Mouse (Mus musculus): Measurements from ENCODE around the gene Tle3. TPM values are rescaled to one million over a fixed set of nuclear protein-coding genes. Genes with fewer than 3 reads are reported as not detected.

Gene Tle3
- polyA plus RNA-seq, 1 experiment from 2014 or later: 36.7 TPM

GRCm38 (mm10) chr9:61363194-61363593 lies 9.0 kb upstream of the Tle3 start:
- DNase-seq (ENCODE audit: low spot score) (no peak), ATAC-seq (ENCODE audit: low FRiP score) (no peak)
- Histone ChIP-seq H3K4me1 (replicated peaks; ENCODE audit: control insufficient read depth, insufficient read depth, low read length) (peaks cover 24% of the 10 kb centered on the region), H3K27me3 (ENCODE audit: control insufficient read depth, insufficient read depth, low read length) (peaks cover 3% of the 10 kb centered on the region), H3K27ac (ENCODE audit: low read depth, low read length) (no peak overlapping the region), H3K36me3 (ENCODE audit: control insufficient read depth, insufficient read depth, low read length) (no peaks in the 10 kb centered on the region), H3K9ac (ENCODE audit: low read depth, low read length) (no peak overlapping the region), H3K4me2 (replicated peaks; ENCODE audit: low read depth, low read length) (no peak overlapping the region), H3K4me3 (ENCODE audit: low read depth, low read length) (no peak overlapping the region), H3K9me3 (ENCODE audit: control insufficient read depth, low read length) (no peaks in the 10 kb centered on the region)
- WGBS: 45% methylated on average over 9 of the region's 9 CpGs

- no peak for ATAC-seq (ENCODE audit: low FRiP score)
- H3K4me1 ChIP-seq (replicated peaks; ENCODE audit: control insufficient read depth, insufficient read depth, low read length): peaks cover 16% of the 10 kb centered on the region
- no peak overlapping the region for H3K9ac ChIP-seq (ENCODE audit: low read depth, low read length)
- no peak overlapping the region for H3K27ac ChIP-seq (ENCODE audit: low read depth, low read length)
- no peak overlapping the region for H3K4me3 ChIP-seq (ENCODE audit: low read depth, low read length)
- H3K27me3 ChIP-seq (ENCODE audit: control insufficient read depth, insufficient read depth, low read length): peaks cover 3% of the 10 kb centered on the region
- H3K9me3 ChIP-seq (ENCODE audit: control insufficient read depth, low read length): no peaks in the 10 kb centered on the region
- H3K36me3 ChIP-seq (ENCODE audit: control insufficient read depth, insufficient read depth, low read length): no peaks in the 10 kb centered on the region
- no peak for DNase-seq (ENCODE audit: low spot score)
- H3K4me2 ChIP-seq (replicated peaks; ENCODE audit: low read depth, low read length): no peak overlapping the region
- WGBS: 19% methylated on average over 9 of the region's 9 CpGs
Measured at GRCm38 (mm10) chr9:61366108-61366507, 6.1 kb upstream of the Tle3 start.

GRCm38 (mm10) chr9:61367156-61367555 lies 5.0 kb upstream of the Tle3 start:
- no peak overlapping the region for H3K4me3 ChIP-seq (ENCODE audit: low read depth, low read length)
- DNase-seq (ENCODE audit: low spot score) (no peak), ATAC-seq (ENCODE audit: low FRiP score) (no peak)
- H3K27me3 ChIP-seq (ENCODE audit: control insufficient read depth, insufficient read depth, low read length): peaks cover 3% of the 10 kb centered on the region
- no peak overlapping the region for H3K27ac ChIP-seq (ENCODE audit: low read depth, low read length)
- H3K4me2 ChIP-seq (replicated peaks; ENCODE audit: low read depth, low read length): no peak overlapping the region
- 28% methylated on average over 4 of the region's 4 CpGs for WGBS
- peaks cover 10% of the 10 kb centered on the region for H3K4me1 ChIP-seq (replicated peaks; ENCODE audit: control insufficient read depth, insufficient read depth, low read length)
- no peak overlapping the region for H3K9ac ChIP-seq (ENCODE audit: low read depth, low read length)
- H3K9me3 ChIP-seq (ENCODE audit: control insufficient read depth, low read length): no peaks in the 10 kb centered on the region
- H3K36me3 ChIP-seq (ENCODE audit: control insufficient read depth, insufficient read depth, low read length): no peaks in the 10 kb centered on the region

- H3K4me1 ChIP-seq (replicated peaks; ENCODE audit: control insufficient read depth, insufficient read depth, low read length): peaks cover 10% of the 10 kb centered on the region
- peaks cover 3% of the 10 kb centered on the region for H3K27me3 ChIP-seq (ENCODE audit: control insufficient read depth, insufficient read depth, low read length)
- H3K36me3 ChIP-seq (ENCODE audit: control insufficient read depth, insufficient read depth, low read length): no peaks in the 10 kb centered on the region
- DNase-seq (ENCODE audit: low spot score) (no peak), ATAC-seq (ENCODE audit: low FRiP score) (no peak)
- no peak overlapping the region for H3K4me3 ChIP-seq (ENCODE audit: low read depth, low read length)
- no peak overlapping the region for H3K4me2 ChIP-seq (replicated peaks; ENCODE audit: low read depth, low read length)
- 21% methylated on average over 6 of the region's 6 CpGs for WGBS
- H3K9ac ChIP-seq (ENCODE audit: low read depth, low read length): no peak overlapping the region
- H3K9me3 ChIP-seq (ENCODE audit: control insufficient read depth, low read length): no peaks in the 10 kb centered on the region
- H3K27ac ChIP-seq (ENCODE audit: low read depth, low read length): no peak overlapping the region
Measured at GRCm38 (mm10) chr9:61367857-61368566, 4.2 kb upstream of the Tle3 start.

GRCm38 (mm10) chr9:61368567-61369240 lies 3.5 kb upstream of the Tle3 start:
- peaks cover 10% of the 10 kb centered on the region for H3K4me1 ChIP-seq (replicated peaks; ENCODE audit: control insufficient read depth, insufficient read depth, low read length)
- 2% methylated on average over 12 of the region's 12 CpGs for WGBS
- peak; percentile 93 for DNase-seq (ENCODE audit: low spot score)

GRCm38 (mm10) chr9:61369316-61370273 lies 2.6 kb upstream of the Tle3 start:
- peak; percentile 80 for DNase-seq (ENCODE audit: low spot score)
- Histone ChIP-seq H3K9ac (ENCODE audit: low read depth, low read length) (peak overlapping the region; percentile 12; the same call in 1 of the 2 replicates), H3K9me3 (ENCODE audit: control insufficient read depth, low read length) (no peaks in the 10 kb centered on the region), H3K36me3 (ENCODE audit: control insufficient read depth, insufficient read depth, low read length) (no peaks in the 10 kb centered on the region), H3K4me3 (ENCODE audit: low read depth, low read length) (peak overlapping the region; percentile 21; the same call in 1 of the 2 replicates), H3K4me2 (replicated peaks; ENCODE audit: low read depth, low read length) (peak overlapping the region; percentile 37), H3K27me3 (ENCODE audit: control insufficient read depth, insufficient read depth, low read length) (peaks cover 3% of the 10 kb centered on the region), H3K4me1 (replicated peaks; ENCODE audit: control insufficient read depth, insufficient read depth, low read length) (peaks cover 10% of the 10 kb centered on the region), H3K27ac (ENCODE audit: low read depth, low read length) (peak overlapping the region; percentile 76)
- WGBS: 1% methylated on average over 44 of the region's 45 CpGs
- peak; percentile 39 for ATAC-seq (ENCODE audit: low FRiP score)

More at GRCm38 (mm10) chr9:61368567-61369240, 3.5 kb upstream of the Tle3 start:
- no peak for ATAC-seq (ENCODE audit: low FRiP score)
- H3K9me3 ChIP-seq (ENCODE audit: control insufficient read depth, low read length): no peaks in the 10 kb centered on the region
- H3K27ac ChIP-seq (ENCODE audit: low read depth, low read length): peak overlapping the region; percentile 76
- H3K4me2 ChIP-seq (replicated peaks; ENCODE audit: low read depth, low read length): peak overlapping the region; percentile 37; the same call in 1 of the 2 replicates
- no peaks in the 10 kb centered on the region for H3K36me3 ChIP-seq (ENCODE audit: control insufficient read depth, insufficient read depth, low read length)
- H3K27me3 ChIP-seq (ENCODE audit: control insufficient read depth, insufficient read depth, low read length): peaks cover 3% of the 10 kb centered on the region
- no peak overlapping the region for H3K9ac ChIP-seq (ENCODE audit: low read depth, low read length)
- no peak overlapping the region for H3K4me3 ChIP-seq (ENCODE audit: low read depth, low read length)

GRCm38 (mm10) chr9:61370454-61370888 lies 1.7 kb upstream of the Tle3 start:
- Histone ChIP-seq H3K4me2 (replicated peaks; ENCODE audit: low read depth, low read length) (peak overlapping the region; percentile 55), H3K4me1 (replicated peaks; ENCODE audit: control insufficient read depth, insufficient read depth, low read length) (peaks cover 13% of the 10 kb centered on the region), H3K9me3 (ENCODE audit: control insufficient read depth, low read length) (no peaks in the 10 kb centered on the region), H3K27me3 (ENCODE audit: control insufficient read depth, insufficient read depth, low read length) (peaks cover 3% of the 10 kb centered on the region), H3K36me3 (ENCODE audit: control insufficient read depth, insufficient read depth, low read length) (no peaks in the 10 kb centered on the region), H3K9ac (ENCODE audit: low read depth, low read length) (peak overlapping the region; percentile 29; the same call in 1 of the 2 replicates), H3K27ac (ENCODE audit: low read depth, low read length) (peak overlapping the region; percentile 81), H3K4me3 (ENCODE audit: low read depth, low read length) (peak overlapping the region; percentile 98)
- ATAC-seq (ENCODE audit: low FRiP score) (peak; percentile 84), DNase-seq (ENCODE audit: low spot score) (peak; percentile 99)
- 2% methylated on average over 19 of the region's 25 CpGs for WGBS

All from hindbrain, embryonic 11.5 days (tissue).